Mouse (Mus musculus): ENCODE results near the gene Hspa1l.

- TF ChIP-seq POLR2A (IDR thresholded peaks at IDR 0.05; ENCODE audit: extremely low read depth, insufficient read depth, low read length) (no peak), CTCF (IDR thresholded peaks at IDR 0.05; ENCODE audit: extremely low read depth, insufficient read depth, low read length) (peak; percentile 30; the same call in 1 of the 2 replicates)
Observed at GRCm38 (mm10) chr17:34947606-34948005, 24.9 kb upstream of the Hspa1l start.
